Mouse (Mus musculus): ENCODE results near the gene Cdc73. TPM values are rescaled to one million over a fixed set of nuclear protein-coding genes. Genes with fewer than 3 reads are reported as not detected.

The Cdc73 gene
- total and polyA plus RNA-seq, 3 experiments = 13.4 to 85.0 (median 21.5) TPM

GRCm38 (mm10) chr1:143650317-143650716 is 52.4 kb downstream of the Cdc73 start:
- H3K36me3 ChIP-seq (replicated peaks in 1 of 2; ENCODE audit: control insufficient read depth in 1 of 2, insufficient read depth in 1 of 2, low read length in 1 of 2) = peaks cover 13 to 38% of the 10 kb centered on the region in 2 experiments
- H3K4me2 ChIP-seq (ENCODE audit: insufficient read depth, low read depth, poor library complexity, severe bottlenecking) = no peak overlapping the region
- H3K27ac ChIP-seq (ENCODE audit: insufficient read depth, low read depth) = no peak overlapping the region
- in situ Hi-C loops (cut with MboI; ENCODE audit: low pct_ligation_motif_present, low pct_unique_long_range_greater_than_20kb, low sequenced_read_pairs) (no loop called here), dilution Hi-C loops (cut with MboI; ENCODE audit: extremely low pct_ligation_motif_present, extremely low pct_unique_long_range_greater_than_20kb, low sequenced_read_pairs) (no loop called here)
- peaks cover 5% of the 10 kb centered on the region; the same call in 1 of the 2 replicates for H3K79me2 ChIP-seq (replicated peaks; ENCODE audit: control insufficient read depth, extremely low read depth, insufficient read depth, poor library complexity, severe bottlenecking)
- DNase-seq (ENCODE audit: extremely low read depth) = no peak
- peaks cover 3 to 14% of the 10 kb centered on the region in 2 experiments for H3K4me1 ChIP-seq (ENCODE audit: control insufficient read depth in 1 of 2, insufficient read depth in 2 of 2)
- H3K27me3 ChIP-seq (replicated peaks) = no peaks in the 10 kb centered on the region
- H3K9ac ChIP-seq (ENCODE audit: insufficient read depth, low read depth) = no peak overlapping the region
- TF ChIP-seq RCOR1 (conservative IDR thresholded peaks at IDR 0.05; ENCODE audit: low read depth, low read length) = no peak
- no peaks in the 10 kb centered on the region for H3K9me3 ChIP-seq (replicated peaks; ENCODE audit: low read length)
- no peak overlapping the region for H3K4me3 ChIP-seq (replicated peaks in 1 of 3; ENCODE audit: low read depth in 2 of 3, low read length in 2 of 3, poor library complexity in 1 of 3)

GRCm38 (mm10) chr1:143646219-143646618 is 56.5 kb downstream of the Cdc73 start:
- dilution Hi-C loops (cut with MboI; ENCODE audit: extremely low pct_ligation_motif_present, extremely low pct_unique_long_range_greater_than_20kb, low sequenced_read_pairs) = no loop called here
- TF ChIP-seq HCFC1 (IDR thresholded peaks at IDR 0.05; ENCODE audit: low read depth, low read length) = no peak
- no peak for TF ChIP-seq SMC3 (IDR thresholded peaks at IDR 0.05; ENCODE audit: low read depth, low read length)
- TF ChIP-seq MXI1 (IDR thresholded peaks at IDR 0.05; ENCODE audit: low read depth, low read length) = no peak
- no peak for TF ChIP-seq E2F4 (IDR thresholded peaks at IDR 0.05; ENCODE audit: insufficient replicate concordance, low read depth, low read length)
- TF ChIP-seq USF1 (IDR thresholded peaks at IDR 0.05; ENCODE audit: low read depth, low read length) = no peak
- TF ChIP-seq GABPA (IDR thresholded peaks at IDR 0.05; ENCODE audit: insufficient replicate concordance, low read depth, low read length) = no peak
- no peak for TF ChIP-seq PAX5 (IDR thresholded peaks at IDR 0.05; ENCODE audit: low read length)
- no peak for TF ChIP-seq CHD1 (IDR thresholded peaks at IDR 0.05; ENCODE audit: low read depth, low read length)
- TF ChIP-seq NELFE (IDR thresholded peaks at IDR 0.05; ENCODE audit: low read depth, low read length) = no peak
- TF ChIP-seq MAX (IDR thresholded peaks at IDR 0.05; ENCODE audit: low read length) = no peak
- no peak for TF ChIP-seq NRF1 (IDR thresholded peaks at IDR 0.05; ENCODE audit: low read depth, low read length)
- TF ChIP-seq ZMIZ1 (IDR thresholded peaks at IDR 0.05; ENCODE audit: low read depth, low read length) = no peak
- no peak for TF ChIP-seq USF2 (conservative IDR thresholded peaks at IDR 0.05; ENCODE audit: low read depth, low read length)
- no peak for TF ChIP-seq ELF1 (IDR thresholded peaks at IDR 0.05; ENCODE audit: low read depth, low read length)
- no peak for TF ChIP-seq MYC (IDR thresholded peaks at IDR 0.05; ENCODE audit: low read depth, low read length)
- H3K27me3 ChIP-seq (replicated peaks) = no peaks in the 10 kb centered on the region
- no peaks in the 10 kb centered on the region for H3K9me3 ChIP-seq (replicated peaks; ENCODE audit: low read length)
- in situ Hi-C loops (cut with MboI; ENCODE audit: low pct_ligation_motif_present, low pct_unique_long_range_greater_than_20kb, low sequenced_read_pairs) = no loop called here
- H3K4me2 ChIP-seq (ENCODE audit: insufficient read depth, low read depth, poor library complexity, severe bottlenecking) = no peak overlapping the region
- H3K4me1 ChIP-seq (ENCODE audit: control insufficient read depth in 1 of 2, insufficient read depth in 2 of 2) = no peaks in the 10 kb centered on the region
- H3K4me3 ChIP-seq (replicated peaks in 1 of 3; ENCODE audit: low read depth in 2 of 3, low read length in 2 of 3, poor library complexity in 1 of 3) = no peak overlapping the region
- DNase-seq (ENCODE audit: extremely low read depth) = no peak
- 0 out of 2 replicates have a peak, but pooled peaks cover 2% of the 10 kb centered on the region for H3K79me2 ChIP-seq (replicated peaks; ENCODE audit: control insufficient read depth, extremely low read depth, insufficient read depth, poor library complexity, severe bottlenecking)
- H3K36me3 ChIP-seq (replicated peaks in 1 of 2; ENCODE audit: control insufficient read depth in 1 of 2, insufficient read depth in 1 of 2, low read length in 1 of 2) = peaks cover 10 to 26% of the 10 kb centered on the region in 2 experiments
- H3K27ac ChIP-seq (ENCODE audit: insufficient read depth, low read depth) = no peak overlapping the region
- H3K9ac ChIP-seq (ENCODE audit: insufficient read depth, low read depth) = no peak overlapping the region
